Mouse (Mus musculus) heart, adult 2 months (tissue): ENCODE results near the gene Rffl.

ENCODE experiments used
- CTCF ChIP-seq: fragments of 200-600 bp; IDR thresholded peaks from 2 replicates; pipeline ENCODE4 v1.8.1; 2022; ENCODE audit warnings: antibody characterized with exemption, mild to moderate bottlenecking, moderate library complexity
- EP300 ChIP-seq: fragments of 200-500 bp; IDR thresholded peaks from 2 replicates; pipeline ENCODE4 v1.6.1; 2011; ENCODE audit warnings: low read depth, low read length, control low read depth; ENCODE audit not compliant: insufficient read depth

DNA sequence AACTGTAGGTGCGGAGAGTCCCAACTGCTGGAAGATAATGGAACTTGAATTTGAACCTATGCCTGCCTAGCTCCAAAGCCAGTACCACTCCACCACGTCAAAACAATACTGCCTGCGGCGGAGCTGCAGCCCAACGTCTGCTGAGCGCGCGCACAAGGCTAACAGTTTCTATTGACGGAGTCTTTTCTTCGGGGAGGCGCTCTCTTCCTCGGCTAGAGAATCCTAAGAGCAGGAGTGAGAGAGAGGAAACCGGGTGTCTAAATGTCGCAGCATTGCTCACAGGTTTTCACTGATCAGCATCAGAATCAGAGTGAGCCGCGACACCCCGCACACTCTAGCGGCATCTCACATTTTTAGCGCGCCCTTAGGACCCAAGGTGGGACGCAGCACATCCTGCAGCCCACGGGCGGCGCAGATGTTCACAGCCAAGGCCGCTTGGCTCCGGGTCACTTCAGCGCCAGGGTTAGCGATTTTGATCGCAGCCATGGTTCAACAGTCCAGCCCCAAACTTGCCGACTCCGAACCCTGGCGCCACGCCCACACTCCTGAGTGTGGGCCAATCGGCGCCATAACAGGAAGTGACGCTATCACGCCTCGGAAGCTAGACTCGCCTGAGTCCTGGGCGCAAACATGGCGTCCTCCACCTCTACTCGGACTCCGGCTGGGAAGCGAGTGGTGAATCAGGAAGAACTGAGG, 107.1 kb downstream of the Rffl start, which contains the start of the genes Cct6b and Zfp830:
- TF ChIP-seq CTCF, result no peak
- TF ChIP-seq EP300, result 0 out of 2 replicates have a peak, but pooled peaks have one; percentile 19
